Mouse (Mus musculus): Measurements from ENCODE around the gene Gm26558. TPM values are rescaled to one million over a fixed set of nuclear protein-coding genes. Genes with fewer than 3 reads are reported as not detected.

The Gm26558 gene
- not detected for total RNA-seq (2023)

DNA sequence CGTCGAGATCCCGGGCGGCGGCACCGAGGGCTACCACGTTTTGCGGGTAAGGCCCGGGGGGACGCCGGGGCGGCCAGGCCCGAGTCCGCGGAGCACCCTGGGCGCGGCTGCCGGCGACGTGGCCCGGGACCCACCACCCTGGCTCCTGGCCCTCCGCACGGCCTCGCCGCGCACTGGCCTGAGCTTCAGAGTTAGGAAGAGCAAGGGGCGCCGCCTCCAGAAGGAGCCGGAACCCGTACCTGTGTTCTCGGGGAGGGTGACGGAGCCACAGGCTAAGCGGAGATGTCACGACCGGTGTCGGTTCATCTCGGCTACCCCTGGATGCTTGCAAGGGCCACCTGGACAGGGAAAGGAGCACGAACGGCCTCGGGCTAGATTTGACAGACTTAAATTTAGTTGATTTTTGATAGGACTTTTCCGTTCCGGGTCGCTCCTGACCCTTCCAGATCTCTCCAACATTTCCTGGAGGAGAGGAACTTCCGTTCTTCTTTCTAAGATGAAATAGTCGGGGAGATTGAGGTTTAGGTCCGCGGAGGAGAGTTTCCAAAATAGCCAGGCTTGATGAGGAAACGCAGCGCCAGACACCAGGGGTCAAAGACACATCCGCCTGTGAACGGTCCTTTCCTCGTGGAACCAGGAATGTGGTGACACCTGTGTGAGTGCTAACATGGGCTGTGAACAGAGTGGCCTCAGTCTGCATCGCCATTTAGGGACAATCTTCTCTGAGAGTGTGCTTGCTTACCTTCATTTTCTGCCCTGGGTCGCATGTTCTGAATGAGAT lies at the start of gene Gm26558:
TSS of gene Gm26558 (minus strand) at position 394 of the 781 bp plus-strand sequence.

DNA sequence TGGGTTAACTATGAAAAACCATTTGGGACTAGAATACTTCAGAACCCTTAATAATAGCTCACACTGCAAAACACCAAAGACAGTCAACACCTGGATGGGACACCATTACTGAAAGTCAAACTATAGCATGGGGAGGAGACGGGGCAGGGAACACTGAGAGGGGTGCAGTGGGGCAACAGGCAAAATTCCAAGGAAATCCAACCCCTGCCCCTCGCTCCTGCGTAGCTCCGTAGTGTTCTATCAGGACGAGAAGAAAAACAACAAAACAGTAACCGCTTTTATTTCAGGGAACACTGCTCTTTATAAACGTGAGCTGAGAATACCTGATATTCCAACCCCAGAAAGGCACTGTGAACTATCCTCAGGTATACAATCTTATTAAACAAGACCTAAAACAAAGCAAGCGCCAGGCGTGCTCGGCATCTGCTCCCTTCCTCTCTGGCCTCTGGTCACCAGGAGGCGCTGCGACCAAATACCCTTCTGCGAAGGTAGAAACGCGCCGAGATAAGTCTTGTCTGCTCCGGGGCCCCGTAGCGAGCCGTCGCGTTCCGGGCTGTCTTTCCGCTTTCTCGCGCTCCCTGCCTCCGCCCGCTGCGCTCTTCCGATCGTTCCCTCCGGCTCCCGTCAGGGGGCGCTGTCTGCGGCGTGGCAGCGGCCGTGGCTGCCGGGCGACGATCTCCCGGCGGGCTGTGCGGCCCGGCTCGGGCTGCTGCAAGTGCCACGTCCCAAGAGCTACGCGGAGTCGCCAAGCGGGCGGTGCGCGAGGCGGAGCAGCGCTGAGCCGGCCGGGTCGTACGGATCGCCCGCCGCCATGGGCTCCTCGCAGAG lies 807 bp downstream of the Gm26558 start, which contains the start of gene Gorasp2:
TSS of gene Gorasp2 (plus strand) at position 690 of the 828 bp plus-strand sequence.

Other genes starting within 250 kb of the Gm26558 start
- gene Sp5, start 187.2 kb downstream of the Gm26558 start, total RNA-seq (2023): not detected
- not detected for gene Erich2, start 153.3 kb downstream of the Gm26558 start, total RNA-seq (2023)
- under 1 TPM; 0.33 to 0.37 TPM for gene Gad1, start 109.0 kb downstream of the Gm26558 start, total RNA-seq (2023)
- gene Gorasp2, start 532 bp downstream of the Gm26558 start, total RNA-seq (2023): 10 to 100 TPM; 77.9 to 81.5 TPM
- 10 to 100 TPM; 62.3 to 68.3 TPM for gene Tlk1, start 163.6 kb upstream of the Gm26558 start, total RNA-seq (2023)